Mouse (Mus musculus) cortical plate, adult 2 months (tissue): ENCODE measurements around the gene Rasl10a.

ENCODE experiments used
- CTCF ChIP-seq: fragments of 200-500 bp; IDR thresholded peaks from 2 replicates; pipeline ENCODE4 v1.5.1; 2011; ENCODE audit warnings: mild to moderate bottlenecking, control low read depth, low read length; ENCODE audit not compliant: insufficient read depth; ENCODE audit errors: extremely low read depth
- POLR2A ChIP-seq: fragments of 200-500 bp; IDR thresholded peaks from 2 replicates; pipeline ENCODE4 v1.6.1; 2011; ENCODE audit warnings: mild to moderate bottlenecking, low read length, control low read depth; ENCODE audit not compliant: insufficient read depth; ENCODE audit errors: extremely low read depth

DNA sequence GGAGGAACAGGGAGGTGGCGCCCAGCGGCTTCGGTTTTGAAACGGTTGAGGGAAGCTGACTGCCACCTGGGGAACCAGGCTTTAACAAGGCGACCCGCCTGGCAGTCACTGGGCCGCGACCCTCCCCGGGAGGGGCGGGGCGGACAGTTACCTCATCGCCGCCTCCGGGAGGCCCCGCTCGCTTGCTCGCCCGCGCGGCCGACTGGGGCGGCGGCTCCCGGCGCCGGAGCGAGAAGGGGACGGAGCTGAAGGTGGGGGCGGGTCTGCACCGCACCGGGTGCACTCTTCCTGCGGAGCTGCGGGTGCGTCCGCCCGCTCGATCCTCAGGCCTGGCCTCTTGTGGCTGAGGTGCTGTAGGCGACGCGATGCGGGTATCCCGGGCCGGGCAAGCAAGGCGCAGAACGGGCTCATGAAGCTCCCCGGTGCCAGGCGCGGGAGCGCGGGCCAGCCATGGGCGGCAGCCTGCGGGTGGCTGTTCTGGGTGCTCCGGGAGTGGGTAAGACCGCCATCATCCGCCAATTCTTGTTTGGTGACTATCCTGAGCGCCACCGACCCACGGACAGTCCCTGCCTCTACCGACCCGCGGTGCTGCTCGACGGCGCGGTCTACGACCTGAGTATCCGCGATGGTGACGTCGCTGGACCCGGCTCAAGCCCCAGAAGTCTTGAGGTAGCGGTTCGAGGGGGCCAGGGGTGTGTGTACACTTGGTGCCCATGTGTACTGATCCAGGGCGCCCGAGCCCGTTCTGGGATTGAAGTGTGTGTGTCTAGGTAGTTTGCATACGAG lies at the start of gene Rasl10a:
- TF ChIP-seq CTCF (no peak), POLR2A (no peak)
